1 mouse cellular context compared by ENCODE assay signal in genomic region chr12:54985257-54986051, GRCm38 (mm10).
A peak's percentile ranks its signal among the peaks of the same experiment; 100 is the strongest.
TF ChIP-seq lines count a peak whose summit lies in the region.

No protein-coding gene starts in this region.

TF ChIP-seq in CH12.LX, 34 proteins besides CTCF, POLR2A, EP300 and RAD21 (continued from another document):
- TF ChIP-seq ZC3H11A (IDR thresholded peaks at IDR 0.05; ENCODE audit: low read depth, low read length) (no peak), JUN (IDR thresholded peaks at IDR 0.05; ENCODE audit: insufficient read depth, low read depth, low read length) (no peak), MAFK (IDR thresholded peaks at IDR 0.05; ENCODE audit: insufficient replicate concordance, low read length) (no peak), ZNF384 (IDR thresholded peaks at IDR 0.05; ENCODE audit: low read depth, low read length) (no peak), ELF1 (IDR thresholded peaks at IDR 0.05; ENCODE audit: low read depth, low read length) (peak; percentile 32; the same call in 1 of the 2 replicates), RCOR1 (conservative IDR thresholded peaks at IDR 0.05; ENCODE audit: low read depth, low read length) (no peak), KAT2A (IDR thresholded peaks at IDR 0.05; ENCODE audit: insufficient replicate concordance, low read length) (no peak)
